Mouse (Mus musculus) brain, embryonic 18.5 days (tissue): ENCODE results near the gene Psg23.
"Not testable (repeated sequence)": the region's sequence is repeated elsewhere in the genome, so short reads cannot be mapped to it uniquely, and the experiment has no call there.

Source experiments
- DNase-seq: peaks from one replicate; pipeline ENCODE4 v3.0.0-alpha.2; 2012; ENCODE audit warnings: low read depth, low spot score

Gene Psg23

GRCm38 (mm10) chr7:18616401-18616800 is at the start of gene Psg23:
TSS of gene Psg23 (minus strand) at chr7:18616501.
- DNase-seq, result not testable (repeated sequence)

GRCm38 (mm10) chr7:18656625-18657024 is 40.3 kb upstream of the Psg23 start, which contains the start of gene Psg21:
TSS of gene Psg21 (minus strand) at chr7:18656725.
- not testable (repeated sequence) for DNase-seq

GRCm38 (mm10) chr7:18626921-18627320 is 10.6 kb upstream of the Psg23 start:
- not testable (repeated sequence) for DNase-seq

- no peak for DNase-seq
Observed at GRCm38 (mm10) chr7:18567205-18567604, 49.1 kb downstream of the Psg23 start, which contains the start of gene Psg27. TSS of gene Psg27 (minus strand) at chr7:18567305.

- no peak for DNase-seq
Observed at GRCm38 (mm10) chr7:18559850-18560249, 56.5 kb downstream of the Psg23 start.
